Mouse (Mus musculus): Measurements from ENCODE around the gene Hist1h2bp. TPM values are rescaled to one million over a fixed set of nuclear protein-coding genes. Genes with fewer than 3 reads are reported as not detected.
"Not testable (repeated sequence)": the region's sequence is repeated elsewhere in the genome, so short reads cannot be mapped to it uniquely, and the experiment has no call there.

Gene Hist1h2bp
- polyA plus RNA-seq, 1 experiment from 2014 or later = 1.9 TPM

DNA sequence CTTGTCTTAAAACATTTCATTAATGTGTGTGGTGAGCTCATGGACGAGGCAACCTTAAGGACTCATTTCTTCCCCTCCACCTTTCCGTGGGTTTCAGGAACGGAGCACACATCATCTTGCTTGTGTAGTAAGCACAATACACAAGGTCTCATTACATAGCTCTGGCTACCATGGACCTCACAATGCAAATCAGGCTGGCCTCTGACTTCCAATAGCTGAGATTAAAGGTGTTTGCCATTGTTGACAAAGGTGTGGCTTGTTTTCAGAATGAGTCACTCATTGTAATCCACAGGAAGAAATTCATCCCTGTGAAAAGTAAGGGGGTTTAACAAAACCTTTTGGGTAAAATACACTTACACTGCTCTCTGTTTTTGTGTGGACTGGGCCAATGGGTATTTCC, 41.2 kb downstream of the Hist1h2bp start:
- no peak overlapping the region for H3K4me3 ChIP-seq
- no peak overlapping the region for H3K4me2 ChIP-seq (replicated peaks)
- H3K27ac ChIP-seq (replicated peaks) = no peak overlapping the region
- no peaks in the 10 kb centered on the region for H3K9me3 ChIP-seq
- no peak overlapping the region for H3K9ac ChIP-seq (replicated peaks)
- no peaks in the 10 kb centered on the region for H3K27me3 ChIP-seq
- 89% methylated on average over 3 of the region's 3 CpGs for WGBS
- no peaks in the 10 kb centered on the region for H3K4me1 ChIP-seq
- ATAC-seq (ENCODE audit: low FRiP score, low read depth) = no peak
- H3K36me3 ChIP-seq = no peaks in the 10 kb centered on the region

DNA sequence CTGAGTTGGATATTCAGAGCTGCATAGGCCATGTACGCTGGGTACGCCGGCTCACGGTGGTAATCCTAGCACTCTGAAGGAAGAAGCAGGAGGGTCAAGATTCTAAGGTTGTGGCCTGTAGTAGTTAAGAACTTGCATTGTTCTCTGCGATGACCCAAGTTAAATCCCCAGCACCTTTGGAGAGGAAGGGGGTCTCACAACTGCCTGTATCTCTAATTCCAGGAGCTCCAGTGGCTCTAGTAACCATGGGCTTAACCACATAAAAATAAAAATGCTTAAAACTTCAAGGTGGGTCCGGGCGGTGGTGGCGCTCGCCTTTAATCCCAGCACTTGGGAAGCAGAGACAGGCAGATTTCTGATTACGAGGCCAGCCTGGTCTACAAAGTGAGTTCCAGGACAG, 43.1 kb downstream of the Hist1h2bp start:
- Histone ChIP-seq H3K9me3 (no peaks in the 10 kb centered on the region), H3K27ac (replicated peaks) (peak overlapping the region; percentile 42), H3K4me3 (no peak overlapping the region), H3K36me3 (no peaks in the 10 kb centered on the region), H3K4me1 (no peaks in the 10 kb centered on the region), H3K4me2 (replicated peaks) (no peak overlapping the region), H3K27me3 (no peaks in the 10 kb centered on the region), H3K9ac (replicated peaks) (no peak overlapping the region)
- no peak for ATAC-seq (ENCODE audit: low FRiP score, low read depth)
- 83% methylated on average over 10 of the region's 10 CpGs for WGBS

- not testable (repeated sequence) for H3K27me3 ChIP-seq; H3K36me3 ChIP-seq; H3K9ac ChIP-seq (replicated peaks); H3K4me1 ChIP-seq; H3K27ac ChIP-seq (replicated peaks); H3K9me3 ChIP-seq
- ATAC-seq (ENCODE audit: low FRiP score, low read depth) = peak; percentile 84
- peak within 1 kb of the TSS; percentile 21; the same call in 1 of the 2 replicates for H3K4me3 ChIP-seq
- WGBS = under 1% methylated on average over 28 of the region's 58 CpGs
- H3K4me2 ChIP-seq (replicated peaks) = peak within 1 kb of the TSS; percentile 42
Measured at GRCm38 (mm10) chr13:21831418-21832394, 44.4 kb downstream of the Hist1h2bp start, which contains the start of gene Hist1h4n. Gene Hist1h4n (minus strand): TSS chr13:21832196.

DNA sequence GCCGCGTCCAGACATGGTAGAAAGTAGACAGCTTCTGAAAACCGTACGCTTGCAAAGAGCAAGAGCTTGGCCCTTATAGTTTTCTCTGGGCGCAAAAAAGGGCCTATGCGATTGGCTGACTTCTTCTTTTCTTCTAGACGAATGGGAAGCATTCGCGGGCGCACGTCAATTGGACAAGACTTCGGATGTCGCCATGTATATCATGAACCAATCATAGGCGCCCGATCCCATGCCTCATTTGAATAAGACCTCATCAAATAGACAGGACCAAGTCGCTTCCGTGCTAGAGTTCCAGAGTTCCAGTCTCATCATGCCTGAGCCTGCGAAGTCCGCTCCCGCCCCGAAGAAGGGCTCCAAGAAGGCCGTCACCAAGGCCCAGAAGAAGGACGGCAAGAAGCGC, 46.2 kb downstream of the Hist1h2bp start, which contains the start of the genes Hist1h2ap and Hist1h2br:
Gene Hist1h2ap (minus strand): TSS at position 47 of the 400 bp plus-strand sequence.
Gene Hist1h2br (plus strand): TSS at position 283 of the 400 bp plus-strand sequence.
- H3K4me1 ChIP-seq; H3K9ac ChIP-seq (replicated peaks); H3K9me3 ChIP-seq; H3K4me3 ChIP-seq; H3K27me3 ChIP-seq; H3K27ac ChIP-seq (replicated peaks); H3K4me2 ChIP-seq (replicated peaks); H3K36me3 ChIP-seq: not testable (repeated sequence)
- peak; percentile 96 for ATAC-seq (ENCODE audit: low FRiP score, low read depth)
- WGBS = no CpG with 5 or more reads among the region's 24 CpGs

Small RNA genes within 50 kb of the gene (microRNA-seq; reads per million reads assigned to microRNA genes)
- not detected for gene Gm19658
- not detected for gene Gm44346
- gene Gm44454 = not detected
- gene Gm44466 = not detected

Other genes starting within 250 kb of the Hist1h2bp start
- gene Olfr1366, start 244.7 kb upstream of the Hist1h2bp start, polyA plus RNA-seq (2016; fragmentation: Nextera tagmentation; extraction: Ambion mirVana) = 0.21 and 0.22 TPM in 2 replicates
- gene Olfr1535, start 227.6 kb upstream of the Hist1h2bp start, polyA plus RNA-seq (2016; fragmentation: Nextera tagmentation; extraction: Ambion mirVana) = not detected in 2 replicates
- not detected in 2 replicates for gene Olfr1364, start 205.7 kb upstream of the Hist1h2bp start, polyA plus RNA-seq (2016; fragmentation: Nextera tagmentation; extraction: Ambion mirVana)
- not detected in 2 replicates for gene Olfr1362, start 173.4 kb upstream of the Hist1h2bp start, polyA plus RNA-seq (2016; fragmentation: Nextera tagmentation; extraction: Ambion mirVana)
- gene Olfr11, start 144.9 kb upstream of the Hist1h2bp start, polyA plus RNA-seq (2016; fragmentation: Nextera tagmentation; extraction: Ambion mirVana) = not detected in 2 replicates
- not detected in 2 replicates for gene Olfr1361, start 124.1 kb upstream of the Hist1h2bp start, polyA plus RNA-seq (2016; fragmentation: Nextera tagmentation; extraction: Ambion mirVana)
- not detected in 2 replicates for gene Olfr1360, start 110.1 kb upstream of the Hist1h2bp start, polyA plus RNA-seq (2016; fragmentation: Nextera tagmentation; extraction: Ambion mirVana)
- gene Olfr1359, start 89.3 kb upstream of the Hist1h2bp start, polyA plus RNA-seq (2016; fragmentation: Nextera tagmentation; extraction: Ambion mirVana) = not detected in 2 replicates
- gene Hist1h2bl, start 71.3 kb upstream of the Hist1h2bp start, polyA plus RNA-seq (2016; fragmentation: Nextera tagmentation; extraction: Ambion mirVana) = 2.2 and 3.1 TPM in 2 replicates
- 21.4 and 30.7 TPM in 2 replicates for gene Hist1h2ai, start 71.0 kb upstream of the Hist1h2bp start, polyA plus RNA-seq (2016; fragmentation: Nextera tagmentation; extraction: Ambion mirVana)
- 6.0 and 10.1 TPM in 2 replicates for gene Hist1h3h, start 69.8 kb upstream of the Hist1h2bp start, polyA plus RNA-seq (2016; fragmentation: Nextera tagmentation; extraction: Ambion mirVana)
- gene Hist1h2bm, start 65.4 kb upstream of the Hist1h2bp start, polyA plus RNA-seq (2016; fragmentation: Nextera tagmentation; extraction: Ambion mirVana) = 5.8 TPM in 2 replicates
- gene Hist1h4j, start 52.4 kb upstream of the Hist1h2bp start, polyA plus RNA-seq (2016; fragmentation: Nextera tagmentation; extraction: Ambion mirVana) = 0.97 and 1.4 TPM in 2 replicates
- gene Hist1h4k, start 37.0 kb upstream of the Hist1h2bp start, polyA plus RNA-seq (2016; fragmentation: Nextera tagmentation; extraction: Ambion mirVana) = 2.9 and 3.5 TPM in 2 replicates
- gene Hist1h2ak, start 33.6 kb upstream of the Hist1h2bp start, polyA plus RNA-seq (2016; fragmentation: Nextera tagmentation; extraction: Ambion mirVana) = 26.9 and 43.2 TPM in 2 replicates
- 3.9 and 6.3 TPM in 2 replicates for gene Hist1h2bn, start 33.3 kb upstream of the Hist1h2bp start, polyA plus RNA-seq (2016; fragmentation: Nextera tagmentation; extraction: Ambion mirVana)
- 30.4 and 37.6 TPM in 2 replicates for gene Hist1h1b, start 6.8 kb upstream of the Hist1h2bp start, polyA plus RNA-seq (2016; fragmentation: Nextera tagmentation; extraction: Ambion mirVana)
- 155 and 164 TPM in 2 replicates for gene Hist1h3i, start 4.1 kb upstream of the Hist1h2bp start, polyA plus RNA-seq (2016; fragmentation: Nextera tagmentation; extraction: Ambion mirVana)
- 6.1 and 12.2 TPM in 2 replicates for gene Hist1h2an, start 243 bp upstream of the Hist1h2bp start, polyA plus RNA-seq (2016; fragmentation: Nextera tagmentation; extraction: Ambion mirVana)
- 18.5 and 23.3 TPM in 2 replicates for gene Hist1h2bq, start 22.7 kb downstream of the Hist1h2bp start, polyA plus RNA-seq (2016; fragmentation: Nextera tagmentation; extraction: Ambion mirVana)
- gene Hist1h2ao, start 23.0 kb downstream of the Hist1h2bp start, polyA plus RNA-seq (2016; fragmentation: Nextera tagmentation; extraction: Ambion mirVana) = not detected in 2 replicates
- gene Hist1h4m, start 24.3 kb downstream of the Hist1h2bp start, polyA plus RNA-seq (2016; fragmentation: Nextera tagmentation; extraction: Ambion mirVana) = not detected in 2 replicates
- gene Hist1h4n, start 44.7 kb downstream of the Hist1h2bp start, polyA plus RNA-seq (2016; fragmentation: Nextera tagmentation; extraction: Ambion mirVana) = 11.5 and 17.5 TPM in 2 replicates
- 4,827 and 5,103 TPM in 2 replicates for gene Hist1h2ap, start 46.0 kb downstream of the Hist1h2bp start, polyA plus RNA-seq (2016; fragmentation: Nextera tagmentation; extraction: Ambion mirVana)
- gene Hist1h2br, start 46.3 kb downstream of the Hist1h2bp start, polyA plus RNA-seq (2016; fragmentation: Nextera tagmentation; extraction: Ambion mirVana) = 17.6 and 23.0 TPM in 2 replicates
- 22.3 and 24.2 TPM in 2 replicates for gene Zfp184, start 157.6 kb downstream of the Hist1h2bp start, polyA plus RNA-seq (2016; fragmentation: Nextera tagmentation; extraction: Ambion mirVana)
- gene Pom121l2, start 193.7 kb downstream of the Hist1h2bp start, polyA plus RNA-seq (2016; fragmentation: Nextera tagmentation; extraction: Ambion mirVana) = not detected in 2 replicates
- gene Prss16, start 222.3 kb downstream of the Hist1h2bp start, polyA plus RNA-seq (2016; fragmentation: Nextera tagmentation; extraction: Ambion mirVana) = 0.30 TPM in 1 of 2 replicates, not detected in the other
- 10.1 and 11.3 TPM in 2 replicates for gene Hist1h2ah, start 248.1 kb downstream of the Hist1h2bp start, polyA plus RNA-seq (2016; fragmentation: Nextera tagmentation; extraction: Ambion mirVana)
- 7.2 and 8.1 TPM in 2 replicates for gene Hist1h2bk, start 248.4 kb downstream of the Hist1h2bp start, polyA plus RNA-seq (2016; fragmentation: Nextera tagmentation; extraction: Ambion mirVana)

All from midbrain, embryonic 12.5 days (tissue).